Mouse (Mus musculus) kidney, embryonic 16.5 days (tissue): ENCODE measurements at regions not wholly inside any gene's neighbourhood (a gene's known extent, or its start where the extent isn't known, plus 50 kb on each side); places are given as distances from the start of the nearest gene placed in this dataset.
A peak's percentile ranks its signal among the peaks of the same experiment; 100 is the strongest.

Experiments
- ATAC-seq: fragments of 200-750 bp; cut with Nextera tagmentation; 2 replicates; pipeline ENCODE4 v1.8.0; 2017; ENCODE audit warnings: moderate TSS enrichment; ENCODE audit not compliant: low FRiP score, low TSS enrichment
- H3K27ac ChIP-seq: fragments of 300-500 bp; sonication (generic); 2 replicates; pipeline ENCODE4 v1.5.1; 2014; ENCODE audit warnings: low read length
- H3K27me3 ChIP-seq: fragments of 300-500 bp; sonication (generic); 2 replicates; pipeline ENCODE4 v1.6.1; 2014; ENCODE audit warnings: low read length, control low read depth, mixed read lengths; ENCODE audit not compliant: insufficient read depth
- H3K36me3 ChIP-seq: fragments of 300-500 bp; sonication (generic); 2 replicates; pipeline ENCODE4 v1.6.1; 2014; ENCODE audit warnings: low read length, control low read depth, mixed read lengths; ENCODE audit not compliant: insufficient read depth
- H3K4me1 ChIP-seq: fragments of 300-500 bp; sonication (generic); 2 replicates; pipeline ENCODE4 v1.6.1; 2014; ENCODE audit warnings: low read length, control low read depth, mixed read lengths; ENCODE audit not compliant: insufficient read depth
- H3K4me2 ChIP-seq: fragments of 300-500 bp; sonication (generic); replicated peaks from 2 replicates; pipeline ENCODE4 v1.6.1; 2014; ENCODE audit warnings: low read depth, low read length
- H3K4me3 ChIP-seq: fragments of 300-500 bp; sonication (generic); 2 replicates; pipeline ENCODE4 v1.5.1; 2014; ENCODE audit warnings: mild to moderate bottlenecking, low read length
- H3K9ac ChIP-seq: fragments of 300-500 bp; sonication (generic); replicated peaks from 2 replicates; pipeline ENCODE4 v1.6.1; 2014; ENCODE audit warnings: low read length
- H3K9me3 ChIP-seq: fragments of 300-500 bp; sonication (generic); 2 replicates; pipeline ENCODE4 v1.6.1; 2016; ENCODE audit warnings: low read length, control low read depth
- WGBS: fragments of 180-500 bp; shearing (Covaris S2); extraction: QIAGEN DNeasy Blood & Tissue Kit; methylation state at CpG from one replicate; pipeline ENCODE4 v1.1.7; 2014; 5-methylcytosine and 5-hydroxymethylcytosine counted together

DNA sequence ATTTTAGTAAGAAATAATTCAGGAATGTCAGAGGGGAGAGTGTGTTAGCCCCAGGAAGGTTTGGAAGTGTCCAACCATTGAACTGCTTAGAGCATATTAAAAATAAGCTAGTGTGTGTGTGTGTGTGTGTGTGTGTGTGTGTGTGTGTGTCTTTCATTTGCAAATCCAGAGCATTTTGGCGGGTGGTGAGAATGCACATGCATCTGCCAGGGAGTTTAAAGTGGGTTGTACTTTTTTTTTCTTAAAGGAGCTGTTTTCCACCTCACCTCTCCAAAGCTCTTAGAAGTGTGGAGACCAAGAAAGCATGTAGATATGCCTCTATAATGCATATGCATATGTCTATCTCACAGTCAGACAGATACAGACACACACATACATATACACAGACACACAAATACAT, 267.6 kb upstream of the Pfn2 start:
- no peak overlapping the region for H3K9ac ChIP-seq
- ATAC-seq = no peak
- H3K27ac ChIP-seq = no peak overlapping the region
- H3K36me3 ChIP-seq = no peaks in the 10 kb centered on the region
- 88% methylated on average over 1 of the region's 1 CpGs for WGBS
- H3K9me3 ChIP-seq = no peaks in the 10 kb centered on the region
- H3K4me1 ChIP-seq = no peaks in the 10 kb centered on the region
- H3K4me3 ChIP-seq = no peak overlapping the region
- no peaks in the 10 kb centered on the region for H3K27me3 ChIP-seq
- no peak overlapping the region for H3K4me2 ChIP-seq

DNA sequence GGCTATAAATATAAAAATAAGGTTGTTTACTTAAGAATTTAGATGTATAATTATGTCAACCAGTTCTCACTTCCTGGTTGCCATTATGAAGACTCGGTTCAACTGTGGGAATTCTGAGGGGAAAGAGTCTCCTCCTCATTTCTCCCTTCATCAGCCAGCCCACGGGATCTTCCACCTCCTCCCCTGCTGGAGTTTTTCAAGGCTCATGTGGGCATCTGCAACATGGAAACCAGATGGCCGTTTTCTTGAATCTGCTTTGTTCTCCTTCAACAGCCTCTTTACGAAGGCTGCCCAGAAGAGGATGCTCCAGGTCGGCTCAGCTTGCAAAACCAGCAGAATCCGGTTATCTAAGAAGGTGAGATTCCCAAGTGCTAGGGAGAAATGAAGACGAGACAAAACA, 269.0 kb upstream of the Pfn2 start:
- H3K9ac ChIP-seq = no peak overlapping the region
- no peaks in the 10 kb centered on the region for H3K36me3 ChIP-seq
- no peaks in the 10 kb centered on the region for H3K27me3 ChIP-seq
- no peak for ATAC-seq
- no peak overlapping the region for H3K4me3 ChIP-seq
- no peaks in the 10 kb centered on the region for H3K4me1 ChIP-seq
- WGBS = 69% methylated on average over 7 of the region's 7 CpGs
- no peak overlapping the region for H3K27ac ChIP-seq
- H3K9me3 ChIP-seq = no peaks in the 10 kb centered on the region
- no peak overlapping the region for H3K4me2 ChIP-seq

DNA sequence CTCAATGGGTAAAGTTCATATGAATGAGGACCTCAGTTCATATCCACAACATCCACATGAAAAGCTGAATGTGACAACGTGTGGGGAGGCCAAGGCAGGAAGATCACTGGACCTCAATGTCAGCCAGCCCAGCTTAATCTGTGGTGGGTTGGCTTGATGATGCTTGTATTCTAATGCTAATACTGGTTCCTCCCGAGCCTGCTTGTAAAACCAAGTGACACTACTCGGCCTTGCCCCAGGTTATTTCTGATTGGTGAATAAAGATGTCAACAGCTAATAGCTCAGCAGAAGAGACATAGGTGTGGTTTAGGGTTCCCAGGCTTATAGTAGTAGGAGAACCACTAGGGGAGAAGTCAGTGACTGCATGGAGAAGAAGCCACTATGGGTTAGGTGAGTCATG, 272.2 kb upstream of the Pfn2 start:
- WGBS = 44% methylated on average over 3 of the region's 3 CpGs
- ATAC-seq = no peak
- no peak overlapping the region for H3K4me3 ChIP-seq
- no peak overlapping the region for H3K4me2 ChIP-seq
- H3K9me3 ChIP-seq = no peaks in the 10 kb centered on the region
- H3K27me3 ChIP-seq = no peaks in the 10 kb centered on the region
- H3K27ac ChIP-seq = no peak overlapping the region
- no peaks in the 10 kb centered on the region for H3K36me3 ChIP-seq
- H3K9ac ChIP-seq = no peak overlapping the region
- peaks cover 3% of the 10 kb centered on the region; the same call in 1 of the 2 replicates for H3K4me1 ChIP-seq

DNA sequence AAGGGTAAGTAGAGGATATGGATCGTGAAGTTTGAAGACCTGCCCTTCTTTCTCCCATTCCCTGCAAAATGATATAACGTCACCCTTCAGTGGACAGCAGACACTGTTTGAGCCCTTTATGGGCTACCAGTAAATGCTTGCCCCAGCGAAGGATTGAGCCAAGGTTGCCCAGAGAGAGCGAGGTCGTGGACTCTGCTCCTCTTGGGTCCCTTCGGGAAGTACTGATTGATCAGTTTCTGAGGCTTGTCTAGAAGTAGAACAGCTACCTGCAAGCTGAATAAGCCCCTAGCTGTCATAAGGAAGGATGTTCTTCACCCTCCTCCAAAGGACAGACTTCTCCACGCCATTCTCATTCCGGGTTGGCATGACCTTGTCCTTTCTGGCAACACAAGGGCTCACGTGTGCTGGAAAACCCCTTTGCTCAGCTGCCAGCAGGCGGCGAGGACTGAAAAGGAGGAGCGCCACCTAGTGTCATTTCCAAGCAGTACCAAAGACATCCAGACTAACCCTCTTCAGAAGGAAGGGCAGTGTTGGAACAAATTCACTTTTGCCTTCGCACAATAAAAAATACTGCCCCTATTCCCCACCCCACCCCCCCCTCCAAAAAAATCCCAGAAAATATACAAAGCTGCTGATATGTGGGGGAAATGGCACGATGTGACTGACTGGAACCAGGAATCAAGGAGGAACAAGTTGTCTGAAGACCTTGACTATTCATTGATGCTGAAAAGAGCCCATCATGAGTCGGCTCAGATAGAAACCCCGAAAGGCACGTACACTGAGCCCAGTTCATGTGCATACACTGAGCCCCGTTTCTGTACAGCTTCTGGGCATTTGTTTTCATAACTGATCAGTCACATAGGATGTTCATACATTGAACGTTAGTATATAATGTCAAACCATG, 274.8 kb upstream of the Pfn2 start:
- H3K9ac ChIP-seq = no peak overlapping the region
- no peaks in the 10 kb centered on the region for H3K9me3 ChIP-seq
- no peak overlapping the region for H3K4me2 ChIP-seq
- WGBS = 43% methylated on average over 19 of the region's 19 CpGs
- no peaks in the 10 kb centered on the region for H3K36me3 ChIP-seq
- ATAC-seq = peak; percentile 89
- no peaks in the 10 kb centered on the region for H3K27me3 ChIP-seq
- H3K4me1 ChIP-seq = peaks cover 3% of the 10 kb centered on the region; the same call in 1 of the 2 replicates
- no peak overlapping the region for H3K4me3 ChIP-seq
- H3K27ac ChIP-seq = no peak overlapping the region

DNA sequence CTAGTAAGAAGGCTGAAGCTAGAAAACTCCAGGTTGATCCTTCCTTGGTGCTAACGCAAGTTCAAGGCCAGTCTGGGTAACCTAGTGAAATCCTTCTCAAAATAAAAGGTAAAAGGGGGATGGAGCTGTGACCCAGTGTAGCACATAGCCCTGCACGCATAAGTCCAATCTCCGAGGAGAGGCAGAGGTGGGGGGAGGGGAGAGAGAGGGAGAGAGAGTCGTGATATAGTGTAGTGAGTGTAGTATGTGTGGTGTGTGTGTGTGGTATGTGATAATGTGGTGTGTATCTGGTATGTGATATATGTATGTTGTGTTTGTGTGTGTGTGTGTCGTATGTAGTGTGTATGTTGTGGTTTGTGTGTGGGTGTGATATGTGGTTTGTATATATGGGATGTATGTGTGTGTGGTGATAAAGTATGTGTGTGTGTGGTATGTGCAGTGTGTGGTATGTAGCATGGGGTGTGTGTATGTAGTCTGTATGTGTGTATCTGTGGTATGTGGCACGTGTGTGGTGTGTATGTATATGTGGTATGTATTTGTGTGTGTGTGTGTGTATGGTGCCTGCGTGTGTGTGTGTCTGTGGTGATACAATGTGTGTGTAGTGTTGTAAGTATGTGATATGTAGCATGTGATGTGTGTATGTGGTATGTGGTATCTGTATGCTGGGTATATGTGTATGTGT, 275.7 kb upstream of the Pfn2 start:
- Histone ChIP-seq H3K27ac (no peak overlapping the region), H3K9ac (no peak overlapping the region), H3K27me3 (no peaks in the 10 kb centered on the region), H3K4me3 (no peak overlapping the region), H3K4me2 (no peak overlapping the region), H3K36me3 (no peaks in the 10 kb centered on the region), H3K4me1 (peaks cover 3% of the 10 kb centered on the region; the same call in 1 of the 2 replicates), H3K9me3 (no peaks in the 10 kb centered on the region)
- ATAC-seq = no peak
- WGBS = 73% methylated on average over 7 of the region's 7 CpGs

DNA sequence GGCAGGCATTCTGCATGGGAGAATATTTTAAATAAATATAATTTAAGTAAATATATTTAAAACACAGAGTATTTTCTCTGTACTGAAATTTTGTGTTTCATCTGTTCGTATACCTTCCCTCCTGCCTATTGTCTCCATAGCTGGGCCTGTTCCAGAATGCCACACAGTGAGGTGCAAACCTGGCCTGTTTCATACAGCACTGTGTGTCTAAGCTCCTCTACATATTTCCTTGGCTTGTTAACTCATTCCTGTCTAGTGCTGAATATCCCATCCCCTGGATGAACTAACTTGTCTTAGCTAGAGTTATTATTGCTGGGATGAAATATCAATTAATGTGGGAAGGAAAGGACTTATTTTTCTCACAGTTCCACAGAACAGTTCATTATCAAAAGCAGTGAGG, 277.0 kb upstream of the Pfn2 start:
- no peak overlapping the region for H3K4me2 ChIP-seq
- H3K27ac ChIP-seq = no peak overlapping the region
- 82% methylated on average over 1 of the region's 1 CpGs for WGBS
- H3K4me3 ChIP-seq = no peak overlapping the region
- no peak for ATAC-seq
- peaks cover 3% of the 10 kb centered on the region; the same call in 1 of the 2 replicates for H3K4me1 ChIP-seq
- no peaks in the 10 kb centered on the region for H3K36me3 ChIP-seq
- H3K9ac ChIP-seq = no peak overlapping the region
- no peaks in the 10 kb centered on the region for H3K27me3 ChIP-seq
- H3K9me3 ChIP-seq = no peaks in the 10 kb centered on the region

DNA sequence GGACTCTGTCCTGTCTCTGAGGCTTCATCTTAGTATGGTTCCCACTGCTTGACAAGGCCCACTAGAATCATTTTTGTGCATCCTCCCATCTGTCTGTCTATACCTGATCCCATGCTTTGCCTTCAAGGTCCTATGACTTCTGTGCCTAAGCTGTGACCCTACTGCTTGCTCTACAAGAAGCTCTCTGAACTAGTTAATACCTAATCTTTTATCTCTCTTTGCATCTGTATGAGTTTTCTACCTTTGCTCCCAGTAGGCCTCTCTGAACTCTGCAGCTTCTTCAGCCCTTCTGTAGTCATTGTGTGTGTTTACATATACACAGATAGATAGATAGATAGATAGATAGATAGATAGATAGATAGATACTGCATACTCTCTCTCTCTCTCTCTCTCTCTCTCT, 279.1 kb upstream of the Pfn2 start:
- no peak overlapping the region for H3K27ac ChIP-seq
- ATAC-seq = no peak

DNA sequence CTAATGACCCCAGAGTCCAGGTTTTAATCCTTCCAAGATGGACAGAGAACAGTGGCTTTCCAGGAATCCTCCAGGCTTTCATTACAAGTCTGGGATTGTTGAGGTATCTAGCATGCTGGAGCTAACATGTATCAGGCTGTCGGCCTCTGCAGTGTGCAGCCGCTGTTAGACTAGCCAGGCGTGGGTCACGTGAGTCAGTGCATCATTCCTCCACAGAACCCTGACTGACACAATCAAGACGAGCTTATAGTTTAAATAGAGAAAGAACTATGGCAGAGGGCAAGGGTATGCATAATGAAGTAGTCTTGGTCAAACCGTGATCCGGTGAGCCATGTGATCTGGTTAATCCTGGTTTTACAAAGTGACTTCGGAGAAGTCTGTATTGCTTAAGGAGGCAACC, 280.2 kb upstream of the Pfn2 start:
- H3K4me1 ChIP-seq = no peaks in the 10 kb centered on the region
- no peak overlapping the region for H3K4me3 ChIP-seq
- H3K27me3 ChIP-seq = no peaks in the 10 kb centered on the region
- no peaks in the 10 kb centered on the region for H3K9me3 ChIP-seq
- no peak for ATAC-seq
- H3K27ac ChIP-seq = no peak overlapping the region
- no peak overlapping the region for H3K4me2 ChIP-seq
- no peak overlapping the region for H3K9ac ChIP-seq
- 82% methylated on average over 8 of the region's 8 CpGs for WGBS
- H3K36me3 ChIP-seq = no peaks in the 10 kb centered on the region

More for the DNA sequence above, 279.1 kb upstream of the Pfn2 start:
- H3K27me3 ChIP-seq = no peaks in the 10 kb centered on the region
- H3K9me3 ChIP-seq = no peaks in the 10 kb centered on the region
- no peak overlapping the region for H3K4me2 ChIP-seq
- H3K36me3 ChIP-seq = no peaks in the 10 kb centered on the region
- H3K4me1 ChIP-seq = peaks cover 3% of the 10 kb centered on the region; the same call in 1 of the 2 replicates
- H3K4me3 ChIP-seq = no peak overlapping the region
- H3K9ac ChIP-seq = no peak overlapping the region

DNA sequence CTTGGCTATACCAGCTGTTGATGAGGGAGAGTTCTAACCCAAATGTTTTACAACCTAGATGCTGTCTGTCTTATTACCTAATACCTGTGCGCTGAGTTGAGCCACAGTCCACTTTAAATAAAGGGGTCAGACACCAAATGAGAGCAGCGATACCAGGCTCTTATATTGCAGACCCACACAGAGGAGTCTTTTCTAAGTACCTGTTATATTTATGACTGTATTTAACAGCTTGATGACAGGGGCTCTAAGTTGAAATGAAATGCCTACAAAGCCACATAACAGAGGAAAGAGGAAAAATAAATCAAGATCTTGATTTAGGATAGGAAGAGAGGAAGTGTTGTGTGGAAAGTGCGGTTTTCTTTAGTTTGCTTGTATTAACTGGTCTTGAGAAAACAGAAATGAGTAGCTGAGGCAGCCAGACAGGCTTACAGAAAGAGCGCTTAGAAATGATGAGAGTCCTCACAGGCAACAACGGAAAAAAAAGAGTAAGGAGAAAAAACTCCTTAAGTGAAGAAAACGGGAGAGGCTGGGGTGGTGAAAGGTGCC, 281.6 kb upstream of the Pfn2 start:
- no peak for ATAC-seq
- WGBS = 18% methylated on average over 6 of the region's 6 CpGs
- H3K4me3 ChIP-seq = no peak overlapping the region
- H3K27me3 ChIP-seq = no peaks in the 10 kb centered on the region
- no peak overlapping the region for H3K27ac ChIP-seq
- no peaks in the 10 kb centered on the region for H3K4me1 ChIP-seq
- H3K4me2 ChIP-seq = no peak overlapping the region
- H3K36me3 ChIP-seq = no peaks in the 10 kb centered on the region
- no peak overlapping the region for H3K9ac ChIP-seq
- H3K9me3 ChIP-seq = no peaks in the 10 kb centered on the region
